Mouse (Mus musculus) Patski (cell line): Measurements from ENCODE around the gene Oas1a. TPM values are rescaled to one million over a fixed set of nuclear protein-coding genes. Genes with fewer than 3 reads are reported as not detected.

Source experiments
- ATAC-seq: fragments of 100-300 bp; one replicate; pipeline ENCODE4 v1.8.0; 2021
- CTCF ChIA-PET: fragments of 350-600 bp; sonication (Branson Sonifier 250); formaldehyde crosslinking; loops from one replicate; lab custom pipeline; 2022; ENCODE audit warnings: inconsistent platforms; lab: Charles Lee
- POLR2A ChIA-PET: fragments of 350-600 bp; sonication (Branson Sonifier 250); formaldehyde crosslinking; loops from one replicate; lab custom pipeline; 2022; ENCODE audit warnings: antibody characterized with exemption, inconsistent platforms; lab: Charles Lee
- DNase-seq: peaks from one replicate; pipeline ENCODE4 v3.0.0-alpha.2; 2011; ENCODE audit warnings: low read depth, low spot score
- H3K27me3 ChIP-seq: fragments of 371-371 bp; one replicate; pipeline ENCODE4 v1.5.1; 2021
- CTCF ChIP-seq: fragments of 100-300 bp; IDR thresholded peaks from one replicate; pipeline ENCODE4 v1.5.1; 2021
- in situ Hi-C: fragments of 300-500 bp; cut with MboI; formaldehyde crosslinking; loops from 3 replicates; pipeline ENCODE4 v1.11.1; 2018; ENCODE audit warnings: low pct_unique_long_range_greater_than_20kb, mixed read lengths
- polyA plus RNA-seq: library from polyadenylated mRNA; unstranded; gene quantifications from one replicate; pipeline ENCODE4 v1.2.3, GENCODE M21; 2021

The Oas1a gene
- polyA plus RNA-seq, 1 experiment from 2014 or later: 0.21 TPM

DNA sequence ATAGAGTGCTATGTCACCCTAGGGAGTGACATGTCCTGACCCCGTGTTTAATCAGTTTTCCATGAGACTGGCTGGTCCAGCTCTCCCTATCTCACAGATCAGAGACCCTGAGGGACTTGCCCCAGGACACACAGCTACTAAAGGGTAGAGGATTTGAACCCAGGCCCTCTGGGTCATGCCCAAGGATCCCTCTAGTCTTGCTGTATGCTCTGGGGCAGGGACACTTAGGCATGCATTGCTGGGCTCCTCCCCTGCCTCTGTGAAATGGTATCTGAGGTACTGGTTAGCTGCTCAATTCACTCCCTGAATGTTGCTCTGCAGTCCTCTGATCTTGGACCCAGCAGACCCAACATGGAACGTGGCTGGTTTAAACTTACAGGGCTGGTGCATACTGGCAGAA is 35.9 kb downstream of the Oas1a start:
- ChIA-PET POLR2A (no interaction called here), CTCF (no interaction called here)
- in situ Hi-C loops: no loop called here
- no peak for DNase-seq
- no peaks in the 10 kb centered on the region for H3K27me3 ChIP-seq
- no peak for TF ChIP-seq CTCF
- ATAC-seq: no peak

DNA sequence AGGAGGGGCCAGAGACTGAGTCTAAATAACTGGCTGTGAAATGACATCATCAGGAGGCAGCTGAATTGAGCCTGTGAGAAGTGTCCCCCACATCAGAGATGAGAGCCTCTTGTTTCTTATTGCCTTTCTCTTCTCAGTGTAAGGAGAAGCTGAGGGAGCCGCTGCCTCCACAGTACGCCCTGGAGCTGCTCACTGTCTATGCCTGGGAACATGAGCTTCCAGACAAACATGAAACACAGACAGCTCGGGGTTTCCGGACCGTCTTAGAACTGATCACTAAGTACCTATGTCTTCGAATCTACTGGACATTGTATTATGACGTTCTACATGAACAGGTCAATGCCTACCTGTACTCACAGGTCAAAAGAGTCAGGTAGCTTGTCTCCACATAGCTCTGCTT is 36.5 kb downstream of the Oas1a start:
- no peak for TF ChIP-seq CTCF
- ATAC-seq (no peak), DNase-seq (no peak)
- in situ Hi-C loops: no loop called here
- no peaks in the 10 kb centered on the region for H3K27me3 ChIP-seq
- ChIA-PET POLR2A (no interaction called here), CTCF (no interaction called here)

DNA sequence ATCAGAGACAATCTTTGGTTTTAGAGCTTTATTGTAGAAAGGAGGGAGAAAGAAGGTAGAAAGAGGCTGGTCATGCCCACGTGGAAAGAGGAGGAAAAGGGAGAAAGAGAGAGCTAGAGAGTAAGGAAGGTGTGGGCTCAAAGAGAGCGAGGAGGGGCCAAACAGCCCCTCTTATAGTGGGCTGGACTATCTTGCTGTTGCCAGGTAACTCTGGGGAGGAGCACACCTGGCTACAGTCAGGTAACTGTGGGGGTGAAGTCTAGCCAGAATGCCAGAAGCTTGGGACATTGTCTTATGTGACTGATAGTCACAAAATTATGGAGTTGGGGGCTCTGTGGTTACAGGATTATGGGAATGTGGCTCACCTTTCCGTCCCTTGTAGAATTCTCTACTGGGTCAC is 37.2 kb downstream of the Oas1a start:
- no peak for TF ChIP-seq CTCF
- DNase-seq (no peak), ATAC-seq (no peak)
- ChIA-PET POLR2A (no interaction called here), CTCF (no interaction called here)
- in situ Hi-C loops: no loop called here
- no peaks in the 10 kb centered on the region for H3K27me3 ChIP-seq

DNA sequence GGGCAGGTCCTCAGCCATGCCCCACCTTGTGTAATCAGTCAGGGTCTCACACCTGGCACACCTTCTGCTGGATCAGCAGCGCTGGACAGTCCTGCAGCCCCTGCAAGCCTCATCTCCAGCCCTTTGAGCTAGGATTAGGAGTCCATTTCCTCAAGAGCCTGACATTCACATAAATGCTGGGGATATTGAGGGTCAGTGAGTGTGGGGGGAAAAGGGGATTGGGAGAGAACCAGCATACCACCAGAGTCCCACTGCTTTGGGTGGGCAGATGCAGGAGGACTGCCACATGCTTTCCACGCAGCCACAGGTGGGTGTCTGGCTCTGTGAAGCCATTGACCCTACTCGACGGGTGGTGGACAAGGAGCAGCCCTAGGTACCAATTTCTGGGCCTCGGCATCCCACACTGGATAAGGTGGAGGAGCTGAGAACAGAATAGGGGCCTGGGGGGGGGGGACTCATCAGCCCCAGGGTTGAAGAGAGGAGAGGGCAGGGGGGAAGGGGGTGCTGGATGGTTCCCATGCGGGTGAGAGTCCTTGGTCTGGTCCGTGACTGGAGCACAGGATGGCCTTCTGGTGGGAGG is 37.8 kb downstream of the Oas1a start:
- ChIA-PET CTCF (no interaction called here), POLR2A (no interaction called here)
- ATAC-seq (no peak), DNase-seq (no peak)
- H3K27me3 ChIP-seq: no peaks in the 10 kb centered on the region
- in situ Hi-C loops: no loop called here
- no peak for TF ChIP-seq CTCF

DNA sequence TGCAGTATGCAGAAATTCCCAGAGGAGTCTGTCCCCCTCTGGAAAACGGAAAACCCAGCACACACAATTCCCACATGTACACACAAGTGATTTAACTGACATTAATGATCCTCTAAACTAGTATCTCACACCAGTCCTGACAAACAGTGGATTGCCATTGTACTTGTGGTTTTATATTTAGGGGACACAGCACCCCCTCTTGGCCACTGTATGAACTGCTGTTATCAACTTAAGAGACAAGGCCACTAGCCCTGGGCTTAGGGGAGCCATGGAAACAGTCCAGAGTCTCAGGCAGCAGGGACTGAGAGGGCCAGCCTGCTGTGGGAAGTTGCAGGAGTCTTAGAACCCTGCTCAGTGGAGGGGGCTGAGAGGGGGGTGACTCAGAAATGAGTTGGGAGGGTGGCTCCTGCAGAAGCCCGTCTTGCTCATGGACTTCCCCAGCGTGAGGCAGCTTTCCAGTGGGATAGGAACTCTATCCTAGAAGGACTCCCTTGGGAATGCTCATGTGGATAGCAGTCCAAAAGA is 41.9 kb downstream of the Oas1a start:
- TF ChIP-seq CTCF: no peak
- ChIA-PET POLR2A (no interaction called here), CTCF (no interaction called here)
- DNase-seq (no peak), ATAC-seq (no peak)
- in situ Hi-C loops: no loop called here
- peaks cover 8% of the 10 kb centered on the region for H3K27me3 ChIP-seq

DNA sequence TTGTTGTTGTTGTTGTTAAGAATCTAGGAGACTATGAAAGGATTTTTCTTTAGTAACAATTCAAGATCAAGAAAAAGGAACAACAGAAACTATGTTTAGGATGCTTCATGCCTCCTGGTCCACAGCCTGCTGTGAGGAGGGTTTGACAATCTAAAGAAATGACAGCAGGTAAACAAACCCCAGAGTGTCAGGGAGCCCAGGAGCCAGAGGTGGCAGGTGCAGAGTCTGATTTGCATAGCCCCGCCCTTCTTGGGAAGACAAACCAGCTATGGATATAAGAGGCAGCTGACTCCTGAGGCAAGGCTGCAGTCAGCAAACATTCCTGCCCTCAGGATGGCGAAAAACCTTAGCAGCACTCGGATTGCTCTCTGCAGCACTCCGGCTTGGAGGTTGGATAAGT is 46.2 kb downstream of the Oas1a start, which contains the start of gene Oas1h:
TSS of gene Oas1h (plus strand) at position 301 of the 400 bp plus-strand sequence.
- H3K27me3 ChIP-seq: peaks cover 8% of the 10 kb centered on the region
- POLR2A ChIA-PET: no interaction called here
- no peak for ATAC-seq
- CTCF ChIA-PET: no interaction called here
- no peak for TF ChIP-seq CTCF
- no peak for DNase-seq
- in situ Hi-C loops: no loop called here

DNA sequence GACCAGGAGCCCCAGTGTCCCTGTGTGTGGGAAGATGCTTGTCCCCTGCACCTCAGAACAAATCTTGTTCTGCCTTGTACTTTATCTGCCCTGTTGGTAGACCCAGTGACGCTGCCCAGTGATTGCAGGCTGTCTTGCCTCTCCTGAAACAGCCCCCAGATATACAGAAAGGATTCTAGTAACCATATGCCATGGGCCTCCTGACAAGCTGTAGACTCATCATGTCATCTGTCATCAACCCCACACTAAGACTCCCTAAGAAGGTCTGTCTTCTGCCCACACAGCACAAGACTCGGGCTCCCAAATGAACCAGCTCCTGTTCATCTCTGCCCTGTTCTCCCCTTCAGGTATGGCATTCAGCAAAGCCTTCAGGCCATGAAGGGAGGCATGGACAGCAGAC is 48.1 kb downstream of the Oas1a start:
- TF ChIP-seq CTCF: no peak
- peaks cover 8% of the 10 kb centered on the region for H3K27me3 ChIP-seq
- POLR2A ChIA-PET: interaction anchor here (0.7 kb wide), 1 partner anchor 1161 kb away, joined by 3 read pairs; no protein-coding TSS in a partner anchor
- CTCF ChIA-PET: no interaction called here
- ATAC-seq: no peak
- DNase-seq: no peak
- in situ Hi-C loops: no loop called here

DNA sequence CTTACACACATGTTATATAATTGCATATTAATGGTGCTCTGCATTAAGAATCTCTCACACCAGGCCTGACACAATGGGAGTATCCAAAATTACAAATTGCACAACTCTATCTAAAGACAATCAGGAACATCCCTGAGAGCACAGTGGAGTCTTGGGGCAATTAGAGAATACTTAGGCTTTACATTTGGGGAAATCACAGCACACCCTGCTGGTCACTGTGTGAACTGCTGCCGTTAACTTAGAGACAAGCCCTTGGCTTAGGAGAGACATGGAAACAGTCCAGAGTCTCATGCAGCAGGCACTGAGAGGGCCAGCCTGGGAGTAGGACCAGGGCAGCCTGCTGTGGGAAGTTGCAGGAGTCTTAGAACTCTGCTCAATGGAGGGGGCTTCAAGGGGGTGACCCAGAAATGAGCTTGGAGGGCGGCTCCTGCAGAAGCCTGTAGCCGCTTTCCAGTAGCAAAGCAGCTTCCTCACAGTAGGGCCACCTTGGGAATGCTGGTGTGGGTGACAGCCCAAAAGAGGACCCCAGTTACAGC is 57.7 kb downstream of the Oas1a start:
- no peak for DNase-seq

DNA sequence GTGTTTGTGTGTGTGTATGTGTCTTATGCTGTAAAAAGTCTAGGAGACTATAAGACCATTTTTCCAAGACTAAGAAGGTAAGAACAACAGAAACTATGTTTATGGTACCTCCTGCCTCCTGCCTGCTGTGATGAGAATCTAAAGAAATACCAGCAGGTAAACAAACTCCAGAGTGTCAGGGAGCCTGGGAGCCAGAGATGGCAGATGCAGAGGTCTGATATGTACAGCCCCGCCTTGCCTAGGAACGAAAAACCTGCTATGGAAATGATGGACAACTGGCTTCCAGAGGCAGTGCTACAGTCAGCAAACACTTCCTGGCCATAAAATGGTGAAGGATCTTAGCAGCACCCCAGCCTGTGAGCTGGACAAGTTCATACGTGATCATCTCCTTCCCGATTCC is 60.3 kb downstream of the Oas1a start, which contains the start of gene Oas1f:
TSS of gene Oas1f (plus strand) at position 301 of the 400 bp plus-strand sequence.
- peaks cover 5% of the 10 kb centered on the region for H3K27me3 ChIP-seq
- ChIA-PET POLR2A (no interaction called here), CTCF (no interaction called here)
- in situ Hi-C loops: no loop called here
- ATAC-seq (no peak), DNase-seq (no peak)
- no peak for TF ChIP-seq CTCF

More for the DNA sequence above, 57.7 kb downstream of the Oas1a start:
- CTCF ChIA-PET: interaction anchor here (0.8 to 1.5 kb wide), 3 partner anchors 10 to 57 kb away, joined by 3 to 6 read pairs (median 4); no protein-coding TSS in a partner anchor
- in situ Hi-C loops: no loop called here
- peaks cover 5% of the 10 kb centered on the region for H3K27me3 ChIP-seq
- no peak for ATAC-seq
- peak; percentile 80 for TF ChIP-seq CTCF
- POLR2A ChIA-PET: no interaction called here

Other genes starting within 250 kb of the Oas1a start
- gene Dtx1, start 195.6 kb downstream of the Oas1a start, polyA plus RNA-seq: 0.30 TPM
- gene Oas2, start 157.7 kb downstream of the Oas1a start, polyA plus RNA-seq: not detected
- gene Oas3, start 129.9 kb downstream of the Oas1a start, polyA plus RNA-seq: 0.04 TPM
- gene Oas1e, start 112.0 kb downstream of the Oas1a start, polyA plus RNA-seq: not detected
- 1.9 TPM for gene Oas1c, start 95.0 kb downstream of the Oas1a start, polyA plus RNA-seq
- not detected for gene Oas1f, start 60.2 kb downstream of the Oas1a start, polyA plus RNA-seq
- not detected for gene Oas1h, start 46.1 kb downstream of the Oas1a start, polyA plus RNA-seq
- gene Oas1g, start 19.9 kb downstream of the Oas1a start, polyA plus RNA-seq: 0.04 TPM
- gene Oas1d, start 7.0 kb upstream of the Oas1a start, polyA plus RNA-seq: not detected
- not detected for gene Rph3a, start 102.6 kb upstream of the Oas1a start, polyA plus RNA-seq